Mouse (Mus musculus): ENCODE data around the gene Nktr.

Nktr gene

GRCm38 (mm10) chr9:121718792-121719318, at the start of gene Nktr:
TSS of gene Nktr (plus strand) at chr9:121719169.
- DNase-seq (ENCODE audit: low spot score in 2 of 2): peak; percentile 95 to 98

GRCm38 (mm10) chr9:121669348-121669791, 49.6 kb upstream of the Nktr start:
- DNase-seq (ENCODE audit: low spot score in 2 of 2): peak; percentile 45 to 46

GRCm38 (mm10) chr9:121671300-121671699, 47.7 kb upstream of the Nktr start:
- peak; percentile 34 to 38 for DNase-seq (ENCODE audit: low spot score in 2 of 2)

DNA sequence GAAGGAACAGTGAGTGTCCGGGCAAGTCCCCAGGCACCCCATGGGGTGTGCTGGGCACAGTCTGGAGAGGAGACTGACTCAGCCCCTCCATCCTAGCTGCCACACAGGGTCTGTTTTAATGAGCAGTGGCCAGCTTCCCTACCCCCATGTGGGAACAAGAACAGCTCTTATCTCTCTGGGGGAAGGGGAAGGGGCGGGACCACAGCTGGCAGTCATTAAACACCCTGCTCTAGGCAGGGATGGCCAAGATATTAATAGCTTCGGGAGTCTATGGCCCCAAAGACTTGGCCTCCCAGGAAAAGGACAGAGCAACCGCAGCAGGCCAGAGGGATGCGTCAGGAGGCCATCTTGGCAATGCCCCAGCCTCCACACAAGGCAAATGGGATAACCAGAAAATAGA, 46.7 kb upstream of the Nktr start:
- no peak for DNase-seq (ENCODE audit: low spot score in 2 of 2)

GRCm38 (mm10) chr9:121673716-121674115, 45.3 kb upstream of the Nktr start:
- DNase-seq (ENCODE audit: low spot score in 2 of 2): no peak

DNA sequence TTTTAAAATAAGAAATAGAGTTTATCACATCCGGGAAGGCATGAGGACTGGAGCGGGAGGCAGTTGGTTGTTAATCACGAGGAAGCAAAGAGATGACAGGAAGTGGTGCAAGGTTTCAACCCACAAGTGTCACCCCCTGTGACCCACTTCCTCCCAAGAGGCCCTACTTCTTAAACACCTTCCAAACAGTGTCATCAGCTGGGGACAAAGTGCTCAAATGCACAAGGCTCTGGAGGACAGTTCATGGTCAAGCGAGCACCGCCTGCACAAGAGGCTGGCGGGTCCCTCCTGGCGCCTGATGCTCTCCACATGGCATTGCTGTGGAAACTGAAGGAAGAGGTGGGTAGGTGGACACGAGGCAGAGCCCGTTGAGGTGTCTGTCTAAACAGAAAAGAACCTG, 44.0 kb upstream of the Nktr start:
- no peak for DNase-seq (ENCODE audit: low spot score in 2 of 2)

DNA sequence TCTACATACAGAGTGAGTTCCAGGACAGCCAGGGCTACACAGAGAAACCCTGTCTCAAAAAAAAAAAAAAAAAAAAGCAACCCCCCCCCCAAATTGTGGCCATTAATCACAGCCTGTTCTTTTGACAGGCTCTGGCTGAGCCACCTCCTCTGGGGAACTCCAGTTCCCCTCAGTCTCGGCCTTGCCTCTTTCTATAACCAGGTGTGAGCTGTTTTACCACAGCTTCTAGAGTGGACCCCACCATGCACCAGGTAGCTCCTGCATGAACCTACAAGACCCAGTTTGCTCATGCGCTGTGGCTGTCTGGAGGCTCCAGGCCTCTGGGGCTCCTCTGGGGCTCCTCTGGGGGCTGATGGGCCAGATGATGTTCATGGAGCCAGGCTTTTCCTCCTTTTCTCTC, 43.4 kb upstream of the Nktr start:
- DNase-seq (ENCODE audit: low spot score in 2 of 2): no peak

GRCm38 (mm10) chr9:121677069-121677468, 41.9 kb upstream of the Nktr start:
- DNase-seq (ENCODE audit: low spot score in 2 of 2): no peak

DNA sequence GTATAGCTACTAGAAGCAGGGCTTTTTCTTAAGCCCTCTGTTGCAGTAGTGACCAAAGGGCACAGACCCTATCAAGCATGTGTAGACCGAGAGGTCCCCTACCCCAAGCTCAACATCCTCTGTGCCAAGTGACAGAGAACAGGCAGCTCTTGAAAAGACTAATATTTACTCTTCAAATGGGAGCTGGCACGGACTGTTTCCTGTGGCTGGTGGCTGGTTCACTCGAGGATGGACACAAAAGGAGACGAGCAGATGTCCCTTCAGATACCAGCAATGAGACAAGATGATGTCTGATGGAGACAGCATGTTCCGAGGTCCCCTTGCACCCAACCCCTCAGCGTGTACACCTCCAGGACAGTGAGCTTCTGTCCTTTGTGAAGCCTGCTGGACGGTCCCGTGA, 41.5 kb upstream of the Nktr start:
- DNase-seq (ENCODE audit: low spot score in 2 of 2): no peak

DNA sequence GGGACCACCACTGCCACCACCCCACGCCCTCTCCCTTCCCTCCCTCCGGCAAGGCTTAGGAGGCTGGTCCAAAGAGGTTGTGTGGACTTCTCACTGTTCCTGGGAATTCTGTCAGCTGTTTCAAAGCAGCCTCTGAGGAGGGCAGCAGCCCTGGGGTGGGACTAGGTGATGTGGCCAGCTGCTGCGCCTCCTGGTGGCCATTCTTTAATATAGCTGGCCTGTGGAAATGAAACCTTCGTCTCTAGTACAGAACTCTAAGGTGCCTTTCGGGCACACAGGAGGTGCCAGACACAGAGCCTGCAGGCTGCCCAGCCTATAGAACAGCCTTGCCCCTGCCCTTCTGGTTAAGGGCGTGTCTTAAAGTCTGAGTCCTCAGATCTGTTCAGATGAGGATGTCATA, 39.4 kb upstream of the Nktr start:
- peak in 1 of 2 experiments; percentile 27 for DNase-seq (ENCODE audit: low spot score in 2 of 2)

- DNase-seq (ENCODE audit: low spot score in 2 of 2): no peak
Measured at GRCm38 (mm10) chr9:121681191-121681590, 37.8 kb upstream of the Nktr start.

GRCm38 (mm10) chr9:121682037-121682680, 36.8 kb upstream of the Nktr start:
- no peak for DNase-seq (ENCODE audit: low spot score in 2 of 2)

GRCm38 (mm10) chr9:121684702-121685101, 34.3 kb upstream of the Nktr start:
- no peak for DNase-seq (ENCODE audit: low spot score in 2 of 2)

GRCm38 (mm10) chr9:121690200-121690651, 28.7 kb upstream of the Nktr start:
- no peak for DNase-seq (ENCODE audit: low spot score in 2 of 2)

- DNase-seq (ENCODE audit: low spot score in 2 of 2): no peak
Measured at GRCm38 (mm10) chr9:121690734-121691133, 28.2 kb upstream of the Nktr start.

DNA sequence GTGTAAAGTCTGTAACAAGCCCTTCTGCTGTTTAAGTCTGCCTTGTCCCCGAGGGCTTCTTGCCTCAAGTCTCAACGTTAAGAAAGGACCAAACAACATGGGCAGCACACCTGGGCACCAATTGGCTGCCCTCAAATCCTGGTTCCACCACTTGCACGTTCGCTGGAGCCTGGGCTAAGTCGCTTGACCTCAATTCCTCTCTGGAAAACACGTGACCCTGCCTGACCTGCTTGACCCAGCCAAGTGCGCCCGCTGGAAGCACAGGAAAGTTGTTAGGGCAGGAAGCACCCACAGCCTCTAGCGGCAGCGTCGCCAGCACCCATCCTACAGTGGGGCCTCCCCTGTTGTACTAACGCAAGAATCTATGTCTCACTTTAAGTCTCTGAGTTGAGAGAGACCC, 24.2 kb upstream of the Nktr start:
- no peak for DNase-seq (ENCODE audit: low spot score in 2 of 2)

DNA sequence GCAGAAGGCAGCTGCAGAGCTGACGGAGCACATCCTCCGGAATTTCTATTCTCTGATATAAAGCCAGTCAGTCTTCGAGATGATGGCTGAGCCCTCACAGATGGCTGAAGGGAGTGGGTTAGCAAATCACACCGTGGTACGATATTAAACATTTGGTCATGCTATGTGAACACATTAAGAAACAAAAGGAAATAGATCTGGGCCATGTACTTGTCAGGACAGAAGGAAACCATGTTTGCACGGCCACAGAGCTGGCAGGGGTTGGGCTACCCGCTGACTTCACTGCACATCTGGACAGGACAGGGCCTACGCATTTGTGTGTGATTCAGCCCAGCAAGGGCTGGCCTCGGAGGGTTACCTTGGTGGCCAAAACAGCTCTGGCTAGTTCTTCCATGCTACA, 22.3 kb upstream of the Nktr start:
- DNase-seq (ENCODE audit: low spot score in 2 of 2): no peak

GRCm38 (mm10) chr9:121697150-121698049, 21.6 kb upstream of the Nktr start:
- DNase-seq (ENCODE audit: low spot score in 2 of 2): peak in 1 of 2 experiments; percentile 54

GRCm38 (mm10) chr9:121704261-121704645, 14.7 kb upstream of the Nktr start:
- DNase-seq (ENCODE audit: low spot score in 2 of 2): no peak

DNA sequence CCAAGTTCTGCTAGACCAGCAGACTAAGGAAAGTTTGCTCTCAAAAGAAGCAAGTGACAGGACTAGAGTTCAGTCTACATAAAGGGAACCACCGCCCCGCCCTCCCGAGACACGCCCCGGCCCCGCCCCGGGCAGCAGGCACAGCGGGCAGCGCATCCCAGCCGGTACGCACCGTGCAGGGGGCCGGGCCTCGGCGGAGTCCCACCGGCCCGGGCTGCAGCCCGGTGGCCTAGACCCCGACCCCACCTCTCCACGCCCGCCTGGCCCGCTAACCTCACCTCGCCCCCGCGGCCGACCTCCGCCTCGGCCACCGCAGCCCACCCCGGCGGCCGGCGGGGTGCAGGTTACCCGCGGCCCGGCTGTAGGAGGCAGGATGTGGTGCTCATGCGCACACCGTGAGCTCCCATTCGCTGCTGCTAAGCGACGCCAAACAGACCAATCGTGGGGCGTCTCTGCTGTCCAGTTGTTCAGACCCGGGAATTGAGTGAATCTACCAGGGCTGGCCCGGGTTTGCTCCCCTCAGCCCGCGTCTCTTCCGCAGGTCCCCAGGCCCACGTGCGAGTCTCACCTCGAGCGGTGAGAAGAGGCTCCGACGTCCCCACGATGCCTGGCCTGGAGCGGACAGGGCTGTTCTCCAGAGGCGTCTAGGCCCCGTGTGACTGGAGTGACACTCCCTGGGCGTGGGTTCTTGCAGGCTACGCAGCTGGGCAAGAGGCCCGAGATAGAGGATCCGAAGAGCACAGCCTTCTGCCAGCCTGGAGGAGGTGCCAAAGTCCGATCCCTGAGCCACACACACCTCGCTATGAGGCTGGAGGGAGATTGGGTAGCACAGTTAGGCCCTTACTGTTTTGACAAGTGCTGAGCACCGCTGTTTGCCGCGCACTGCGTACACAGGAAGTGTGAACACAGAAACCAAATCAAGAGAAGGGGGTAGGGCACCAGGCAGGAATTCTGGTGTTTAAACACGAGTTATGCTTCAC, 14.0 kb upstream of the Nktr start, which contains the start of gene Sec22c:
Sec22c (minus strand) TSS at position 845 of the 980 bp plus-strand sequence.
- peak; percentile 88 to 89 for DNase-seq (ENCODE audit: low spot score in 2 of 2)

GRCm38 (mm10) chr9:121706029-121706675, 12.8 kb upstream of the Nktr start:
- no peak for DNase-seq (ENCODE audit: low spot score in 2 of 2)

All from urinary bladder, postnatal 36 days (tissue).